In the genomic region with DNA sequence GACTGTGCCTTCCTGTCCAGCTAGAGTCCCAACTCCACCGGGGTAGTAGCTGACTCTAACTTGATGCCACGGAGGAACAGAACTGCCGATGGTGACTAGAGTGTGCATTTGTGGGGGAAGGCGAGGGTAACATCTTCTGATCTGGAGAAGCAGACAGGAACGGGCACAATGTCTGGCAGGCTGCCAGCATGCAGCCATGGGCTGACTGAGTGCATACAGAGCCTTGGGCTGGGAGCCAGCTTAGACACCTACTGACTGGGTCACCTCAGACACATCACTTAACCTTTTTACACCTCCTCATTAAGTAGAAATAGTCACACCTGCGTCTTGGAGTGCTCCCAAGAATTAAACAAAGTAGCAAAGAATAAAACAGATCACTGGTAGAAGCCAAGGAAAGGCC, we compare ENCODE assay signal across 7 mouse cellular contexts. TPM values are rescaled to one million over a fixed set of nuclear protein-coding genes. Genes with fewer than 3 reads are reported as not detected.
DNase-seq lines count a peak whose midpoint lies in the region; ATAC-seq lines count a peak whose summit lies in the region.

No protein-coding gene starts in this region.

- no peak for ATAC-seq in erythroid progenitor cell, adult 5-6 weeks (replicated peaks; ENCODE audit: low FRiP score, poor library complexity, severe bottlenecking)

- peak; percentile 48 for DNase-seq in layer of hippocampus, adult 11-12 months (ENCODE audit: low spot score)
- DNase-seq in layer of hippocampus, postnatal 36 days = no peak
- peak; percentile 30 for DNase-seq in ZHBTc4 (ENCODE audit: low read depth, low spot score)
- DNase-seq in adrenal gland, postnatal 36 days = peak; percentile 66 to 80
- DNase-seq in kidney, postnatal 4 days = peak; percentile 74 to 83
- no peak for DNase-seq in spleen, postnatal 14 days (ENCODE audit: low spot score in 2 of 2)

RNA-seq across cellular contexts. Expression of a gene that starts 28.7 kb away (rescaled TPM):
- 10 to 100 TPM; 27.1 to 27.3 TPM for total RNA-seq in layer of hippocampus, postnatal 36 days (2021)
- total RNA-seq in adrenal gland, postnatal 36 days (2021) = 10 to 100 TPM; 25.1 to 26.0 TPM
- under 0.01 and 0.84 TPM in 2 replicates for total RNA-seq in erythroid progenitor cell, adult 5-6 weeks (2015; ENCODE audit: low replicate concordance)
- 0.53 and 0.64 TPM in 2 replicates for total RNA-seq in erythroid progenitor cell, adult 5-6 weeks (2017; ENCODE audit: low replicate concordance)

Comparison
In these comparisons a context has a peak if more than half of its experiments do, and no peak if none do; other contexts are left out.
1. DNase-seq: peak in layer of hippocampus, adult 11-12 months (single experiment), ZHBTc4 (single experiment), adrenal gland, postnatal 36 days (2 of 2) and kidney, postnatal 4 days (2 of 2); none in layer of hippocampus, postnatal 36 days (0 of 2) and spleen, postnatal 14 days (0 of 2).
2. RNA of a gene that starts 28.7 kb away (total RNA-seq): 27.1 to 27.3 TPM in layer of hippocampus, postnatal 36 days and 25.1 to 26.0 TPM in adrenal gland, postnatal 36 days; under 0.01 to 0.84 TPM in erythroid progenitor cell, adult 5-6 weeks; every median in the first group is over 10 times any median in the second.